Mouse (Mus musculus) midbrain, embryonic 11.5 days (tissue): ENCODE measurements at regions not wholly inside any gene's neighbourhood (a gene's known extent, or its start where the extent isn't known, plus 50 kb on each side); places are given as distances from the start of the nearest gene placed in this dataset.
A peak's percentile ranks its signal among the peaks of the same experiment; 100 is the strongest.

Experiments
- ATAC-seq: fragments of 200-750 bp; cut with Nextera tagmentation; 2 replicates; pipeline ENCODE4 v1.8.0; 2017; ENCODE audit warnings: moderate TSS enrichment, moderate library complexity; ENCODE audit not compliant: low FRiP score
- DNase-seq: peaks from one replicate; pipeline ENCODE4 v3.0.0; 2015; ENCODE audit warnings: low spot score; ENCODE audit errors: missing footprints
- H3K27ac ChIP-seq: fragments of 300-500 bp; sonication (generic); 2 replicates; pipeline ENCODE4 v1.5.1; 2014; ENCODE audit warnings: low read depth, low read length
- H3K27me3 ChIP-seq: fragments of 300-500 bp; sonication (generic); 2 replicates; pipeline ENCODE4 v1.6.1; 2014; ENCODE audit warnings: mild to moderate bottlenecking, low read length, moderate library complexity, mixed read lengths; ENCODE audit not compliant: control insufficient read depth, insufficient read depth
- H3K36me3 ChIP-seq: fragments of 300-500 bp; sonication (generic); 2 replicates; pipeline ENCODE4 v1.6.1; 2014; ENCODE audit warnings: mild to moderate bottlenecking, low read length, moderate library complexity, mixed read lengths; ENCODE audit not compliant: control insufficient read depth, insufficient read depth
- H3K4me1 ChIP-seq: fragments of 300-500 bp; sonication (generic); 2 replicates; pipeline ENCODE4 v1.6.1; 2014; ENCODE audit warnings: low read length; ENCODE audit not compliant: control insufficient read depth, insufficient read depth
- H3K4me2 ChIP-seq: fragments of 300-500 bp; sonication (generic); 2 replicates; pipeline ENCODE4 v1.6.1; 2014; ENCODE audit warnings: mild to moderate bottlenecking, moderate library complexity
- H3K4me3 ChIP-seq: fragments of 300-500 bp; sonication (generic); 2 replicates; pipeline ENCODE4 v1.5.1; 2014; ENCODE audit warnings: low read depth, low read length
- H3K9ac ChIP-seq: fragments of 300-500 bp; sonication (generic); 2 replicates; pipeline ENCODE4 v1.6.1; 2014; ENCODE audit warnings: low read length
- H3K9me3 ChIP-seq: fragments of 300-500 bp; sonication (generic); 2 replicates; pipeline ENCODE4 v1.6.1; 2016; ENCODE audit warnings: low read length; ENCODE audit not compliant: control insufficient read depth
- whole genome bisulfite sequencing: fragments of 180-500 bp; shearing (Covaris S2); extraction: QIAGEN DNeasy Blood & Tissue Kit; methylation state at CpG from one replicate; pipeline ENCODE4 v1.1.7; 2014; 5-methylcytosine and 5-hydroxymethylcytosine counted together

DNA sequence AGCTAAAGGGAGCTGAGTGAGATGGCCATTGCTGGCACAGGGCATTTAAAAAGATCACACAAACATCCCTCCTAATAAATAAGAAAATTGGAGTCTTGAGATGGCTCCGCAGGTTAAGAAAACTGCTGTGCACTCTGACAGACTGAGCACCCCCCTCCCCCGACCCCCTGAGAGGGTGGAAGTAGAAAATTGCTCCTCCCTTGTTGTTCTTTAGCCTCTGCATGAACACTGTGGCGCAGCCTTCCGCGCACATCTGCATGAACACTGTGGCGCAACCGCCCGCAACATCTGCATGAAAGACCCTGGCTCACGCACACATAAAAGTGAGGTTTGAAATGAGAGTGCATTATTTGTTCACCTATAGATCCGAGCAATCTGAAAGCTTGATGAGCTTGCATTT, 50.2 kb upstream of the Itsn2 start:
- H3K9ac ChIP-seq, result no peak overlapping the region
- no peaks in the 10 kb centered on the region for H3K27me3 ChIP-seq
- H3K27ac ChIP-seq, result no peak overlapping the region
- H3K4me2 ChIP-seq, result no peak overlapping the region
- no peaks in the 10 kb centered on the region for H3K36me3 ChIP-seq
- ATAC-seq, result no peak
- DNase-seq, result peak; percentile 54
- H3K4me3 ChIP-seq, result no peak overlapping the region
- H3K9me3 ChIP-seq, result no peaks in the 10 kb centered on the region
- WGBS, result 83% methylated on average over 10 of the region's 10 CpGs
- no peaks in the 10 kb centered on the region for H3K4me1 ChIP-seq

DNA sequence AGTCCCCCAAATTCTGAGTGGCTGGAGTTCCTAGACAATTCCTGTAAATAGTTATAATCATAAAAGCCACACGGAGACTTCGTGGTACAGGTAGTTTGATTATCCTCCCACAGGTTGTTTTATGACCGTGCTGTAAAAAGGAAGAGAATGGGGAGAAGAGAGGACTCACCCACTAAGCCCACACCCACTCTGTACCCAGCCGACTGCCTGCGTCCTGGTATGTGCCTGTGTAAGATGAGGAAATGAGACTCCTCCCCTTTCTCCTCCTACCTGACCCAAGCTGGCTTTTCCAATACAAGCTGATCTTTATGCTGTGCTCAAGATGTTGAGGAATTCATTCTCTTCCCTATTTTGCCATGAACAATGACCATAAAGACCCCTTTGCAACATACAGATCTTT, 57.3 kb upstream of the Ncoa1 start:
- Histone ChIP-seq H3K27ac (no peak overlapping the region), H3K4me2 (no peak overlapping the region), H3K27me3 (no peaks in the 10 kb centered on the region), H3K36me3 (no peaks in the 10 kb centered on the region), H3K4me3 (no peak overlapping the region), H3K9ac (no peak overlapping the region), H3K9me3 (no peaks in the 10 kb centered on the region), H3K4me1 (no peaks in the 10 kb centered on the region)
- WGBS, result 70% methylated on average over 5 of the region's 5 CpGs
- DNase-seq, result no peak
- no peak for ATAC-seq

DNA sequence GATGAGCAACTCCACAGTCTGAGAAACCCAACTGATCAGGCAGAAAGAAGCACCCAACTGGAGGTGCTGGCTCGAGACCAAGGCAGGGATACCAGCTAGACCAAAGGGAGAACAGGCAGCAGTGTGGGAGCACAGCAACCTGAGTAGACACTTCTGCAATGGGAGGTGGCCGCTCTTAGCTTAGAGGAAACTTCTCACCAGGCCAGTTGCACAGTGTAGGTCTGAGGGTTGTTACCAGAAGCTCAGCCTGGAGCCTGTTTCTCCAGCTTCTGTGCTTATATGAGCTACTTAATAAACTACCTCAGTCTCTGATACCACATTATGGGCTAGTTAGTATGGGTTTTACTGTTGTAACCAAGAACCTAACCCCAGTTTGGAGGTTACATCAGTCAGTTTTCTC, 56.7 kb upstream of the Ncoa1 start:
- WGBS, result 86% methylated on average over 2 of the region's 2 CpGs
- Histone ChIP-seq H3K27ac (no peak overlapping the region), H3K4me2 (no peak overlapping the region), H3K9me3 (no peaks in the 10 kb centered on the region), H3K36me3 (no peaks in the 10 kb centered on the region), H3K27me3 (no peaks in the 10 kb centered on the region), H3K4me3 (no peak overlapping the region), H3K9ac (no peak overlapping the region), H3K4me1 (no peaks in the 10 kb centered on the region)
- DNase-seq, result peak; percentile 39
- ATAC-seq, result no peak

DNA sequence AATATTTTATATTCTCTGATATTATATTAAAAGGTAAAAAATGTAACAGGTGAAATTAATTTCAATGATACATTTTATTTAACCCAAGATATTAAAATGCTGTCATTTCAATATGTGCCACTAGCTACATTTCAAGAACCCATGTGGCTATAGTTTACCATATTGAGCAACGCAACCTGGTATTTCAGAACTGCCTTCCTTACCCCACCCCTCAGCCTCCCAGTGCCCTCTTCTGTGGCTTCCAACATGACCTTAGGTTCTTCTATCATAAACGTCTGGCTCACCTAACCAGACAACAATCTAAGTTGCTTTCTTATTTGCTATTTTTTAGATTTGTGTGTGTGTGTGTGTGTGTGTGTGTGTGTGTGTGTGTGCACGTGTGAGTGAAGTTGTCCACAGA, 55.7 kb upstream of the Ncoa1 start:
- Histone ChIP-seq H3K36me3 (no peaks in the 10 kb centered on the region), H3K9me3 (no peaks in the 10 kb centered on the region), H3K9ac (no peak overlapping the region), H3K4me3 (no peak overlapping the region), H3K27ac (no peak overlapping the region), H3K4me1 (no peaks in the 10 kb centered on the region), H3K4me2 (no peak overlapping the region), H3K27me3 (no peaks in the 10 kb centered on the region)
- ATAC-seq (no peak), DNase-seq (no peak)
- WGBS, result 77% methylated on average over 3 of the region's 3 CpGs

DNA sequence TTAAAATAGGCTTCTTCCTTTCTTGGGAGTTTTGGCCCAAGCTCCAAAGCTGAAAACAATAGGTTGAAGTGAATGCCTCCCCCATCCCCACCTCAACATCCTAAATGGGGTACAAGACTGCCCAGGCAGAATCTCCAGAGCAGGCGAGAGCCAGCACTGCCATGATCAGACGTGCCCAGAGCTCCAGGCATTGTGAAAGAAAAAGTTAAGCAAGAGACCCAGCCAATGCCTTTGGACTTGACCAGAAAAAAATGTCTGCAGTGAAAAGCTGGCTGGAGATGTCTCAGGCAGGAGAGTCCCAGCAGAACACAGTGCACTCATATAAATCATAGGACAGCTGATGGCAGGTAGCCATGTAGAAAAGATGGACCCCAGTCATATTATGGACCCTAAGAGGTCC, 50.0 kb upstream of the Ncoa1 start:
- DNase-seq (no peak), ATAC-seq (no peak)
- no peak overlapping the region for H3K4me2 ChIP-seq
- no peaks in the 10 kb centered on the region for H3K36me3 ChIP-seq
- no peak overlapping the region for H3K27ac ChIP-seq
- 71% methylated on average over 2 of the region's 2 CpGs for WGBS
- H3K9ac ChIP-seq, result no peak overlapping the region
- no peak overlapping the region for H3K4me3 ChIP-seq
- H3K4me1 ChIP-seq, result peaks cover 9% of the 10 kb centered on the region
- H3K9me3 ChIP-seq, result no peaks in the 10 kb centered on the region
- H3K27me3 ChIP-seq, result no peaks in the 10 kb centered on the region
